Mouse (Mus musculus): ENCODE results near the gene Disc1. TPM values are rescaled to one million over a fixed set of nuclear protein-coding genes. Genes with fewer than 3 reads are reported as not detected.

Disc1 gene
- total and polyA plus RNA-seq, 3 experiments = 0.75 to 2.2 TPM; not detected in 1

DNA sequence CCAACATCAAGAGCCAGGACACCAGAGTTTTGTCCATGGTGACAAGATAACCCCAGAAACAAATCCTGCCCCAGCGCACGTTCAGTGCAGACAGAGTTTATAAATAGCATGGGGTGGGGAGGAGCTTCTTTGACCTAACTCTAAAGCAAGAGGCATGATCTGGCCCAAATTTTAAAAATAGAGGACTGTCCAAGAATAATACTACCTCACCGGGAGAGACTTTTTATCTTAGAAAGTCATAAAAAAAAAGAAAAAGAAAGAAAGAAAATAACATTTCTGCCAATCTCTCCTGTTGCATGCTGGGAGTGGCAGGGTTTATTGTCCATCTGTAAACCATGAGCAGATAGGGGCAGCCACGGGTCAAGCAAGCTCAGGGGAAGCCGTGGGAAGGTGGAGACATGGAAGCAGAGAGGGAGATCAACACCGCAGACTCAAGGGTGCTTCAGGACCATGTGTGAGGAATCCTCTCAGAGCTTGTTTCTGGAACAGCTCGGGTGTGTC is 233.9 kb downstream of the Disc1 start:
- H3K79me2 ChIP-seq (ENCODE audit: control insufficient read depth, insufficient read depth, low read length, poor library complexity) = no peaks in the 10 kb centered on the region
- no peaks in the 10 kb centered on the region for H3K36me3 ChIP-seq (ENCODE audit: control insufficient read depth in 1 of 2, insufficient read depth in 2 of 2, low read length in 2 of 2)
- H3K27ac ChIP-seq (ENCODE audit: control insufficient read depth, low read depth, low read length) = no peak overlapping the region
- no peaks in the 10 kb centered on the region for H3K4me1 ChIP-seq (ENCODE audit: control insufficient read depth in 1 of 2, insufficient read depth in 2 of 2, low read length in 2 of 2)
- no peak overlapping the region for H3K4me3 ChIP-seq (ENCODE audit: control insufficient read depth in 1 of 2, insufficient read depth in 1 of 2, low read depth in 2 of 2, low read length in 2 of 2)
- H3K9me3 ChIP-seq (replicated peaks; ENCODE audit: insufficient read depth, low read length) = no peaks in the 10 kb centered on the region
- DNase-seq (ENCODE audit: low read depth, low spot score) = no peak
- no peak for TF ChIP-seq ELF1 (IDR thresholded peaks at IDR 0.05; ENCODE audit: low read depth, low read length)
- no peak for TF ChIP-seq MXI1 (IDR thresholded peaks at IDR 0.05; ENCODE audit: low read depth, low read length)
- no peaks in the 10 kb centered on the region for H3K27me3 ChIP-seq (ENCODE audit: control insufficient read depth in 1 of 2, insufficient read depth in 2 of 2, low read length in 2 of 2)
- H3K9ac ChIP-seq (ENCODE audit: control insufficient read depth, low read depth, low read length, poor library complexity, severe bottlenecking) = no peak overlapping the region

DNA sequence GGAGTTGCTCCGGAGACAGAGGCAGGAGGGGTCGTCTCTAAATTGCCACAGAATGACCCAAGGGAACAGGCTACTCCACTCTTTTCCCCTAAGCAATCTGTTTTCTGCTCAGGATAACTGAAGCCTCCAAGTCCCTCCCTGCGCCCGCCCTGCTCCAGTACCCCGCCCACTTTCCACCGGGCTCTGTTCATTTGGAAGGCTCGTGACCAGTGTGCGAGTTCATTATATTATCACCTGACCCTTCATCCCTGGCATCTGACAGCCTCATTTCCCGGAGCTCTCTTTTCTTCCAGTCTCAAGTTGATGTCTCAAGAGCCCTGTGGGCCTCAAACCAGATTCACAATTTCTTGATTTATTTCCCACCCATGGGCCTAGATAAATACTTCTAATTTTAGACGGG is 237.5 kb downstream of the Disc1 start:
- TF ChIP-seq MAZ (IDR thresholded peaks at IDR 0.05; ENCODE audit: low read depth, low read length) (no peak), E2F4 (IDR thresholded peaks at IDR 0.05; ENCODE audit: borderline replicate concordance, low read depth, low read length) (no peak), GABPA (IDR thresholded peaks at IDR 0.05; ENCODE audit: low read depth, low read length) (no peak), NELFE (IDR thresholded peaks at IDR 0.05; ENCODE audit: low read depth, low read length) (no peak), JUND (IDR thresholded peaks at IDR 0.05; ENCODE audit: low read depth, low read length) (no peak), TAL1 (IDR thresholded peaks at IDR 0.05; ENCODE audit: low read length) (no peak), RAD21 (IDR thresholded peaks at IDR 0.05; ENCODE audit: low read depth, low read length) (no peak), SMC3 (IDR thresholded peaks at IDR 0.05; ENCODE audit: low read depth, low read length) (no peak), UBTF (IDR thresholded peaks at IDR 0.05; ENCODE audit: borderline replicate concordance, insufficient read depth, low read depth, low read length) (no peak), BHLHE40 (IDR thresholded peaks at IDR 0.05; ENCODE audit: borderline replicate concordance, low read depth, low read length) (no peak), CHD1 (IDR thresholded peaks at IDR 0.05; ENCODE audit: low read depth, low read length) (no peak), ZKSCAN1 (IDR thresholded peaks at IDR 0.05; ENCODE audit: low read depth, low read length) (no peak), ZMIZ1 (IDR thresholded peaks at IDR 0.05; ENCODE audit: low read depth, low read length) (no peak), CTCF (IDR thresholded peaks at IDR 0.05 in 2 of 3, conservative IDR thresholded peaks at IDR 0.05 in 1 of 3; ENCODE audit: control insufficient read depth in 1 of 3, insufficient read depth in 1 of 3, low read depth in 2 of 3, low read length in 3 of 3, poor library complexity in 1 of 3, severe bottlenecking in 1 of 3) (no peak), ZC3H11A (IDR thresholded peaks at IDR 0.05; ENCODE audit: low read depth, low read length) (no peak), POLR2A (IDR thresholded peaks at IDR 0.05; ENCODE audit: control insufficient read depth in 1 of 2, insufficient read depth in 1 of 2, low read depth in 1 of 2, low read length in 2 of 2, poor library complexity in 1 of 2) (no peak), ZNF384 (IDR thresholded peaks at IDR 0.05; ENCODE audit: low read depth, low read length) (no peak)
- no peak overlapping the region for H3K9ac ChIP-seq (ENCODE audit: control insufficient read depth, low read depth, low read length, poor library complexity, severe bottlenecking)
- H3K4me1 ChIP-seq (ENCODE audit: control insufficient read depth in 1 of 2, insufficient read depth in 2 of 2, low read length in 2 of 2) = no peaks in the 10 kb centered on the region
- H3K27me3 ChIP-seq (ENCODE audit: control insufficient read depth in 1 of 2, insufficient read depth in 2 of 2, low read length in 2 of 2) = no peaks in the 10 kb centered on the region
- no peaks in the 10 kb centered on the region for H3K36me3 ChIP-seq (ENCODE audit: control insufficient read depth in 1 of 2, insufficient read depth in 2 of 2, low read length in 2 of 2)
- no peak overlapping the region for H3K27ac ChIP-seq (ENCODE audit: control insufficient read depth, low read depth, low read length)
- no peaks in the 10 kb centered on the region for H3K9me3 ChIP-seq (replicated peaks; ENCODE audit: insufficient read depth, low read length)
- H3K79me2 ChIP-seq (ENCODE audit: control insufficient read depth, insufficient read depth, low read length, poor library complexity) = no peaks in the 10 kb centered on the region
- no peak overlapping the region for H3K4me3 ChIP-seq (ENCODE audit: control insufficient read depth in 1 of 2, insufficient read depth in 1 of 2, low read depth in 2 of 2, low read length in 2 of 2)
- DNase-seq (ENCODE audit: low read depth, low spot score) = no peak
